13 mouse cellular contexts compared by ENCODE assay signal in genomic region chr9:27521181-27521580, GRCm38 (mm10).
DNase-seq lines count a peak whose midpoint lies in the region; ATAC-seq lines count a peak whose summit lies in the region.
"Had no signal": no experiment of that assay in that cellular context is flagged by ENCODE, and none has a peak within 500 bp of the region (broad histone marks: within the 10 kb centered on the region; RNA-seq: fewer than 3 reads in every experiment).

No protein-coding gene starts in this region.

- DNase-seq in adrenal gland, postnatal 25 days, result peak; percentile 3
- no peak for DNase-seq in adrenal gland, adult 2 months
- peak; percentile 2 to 8 for DNase-seq in heart, postnatal 14 days
- no peak for DNase-seq in heart, postnatal 36 days
- peak; percentile 40 for DNase-seq in NIH3T3 (ENCODE audit: low read depth)
- DNase-seq in lung, postnatal 10 days, result peak; percentile 30
- no peak for DNase-seq in natural killer cell, adult 2 months (ENCODE audit: low spot score in 2 of 2)
- DNase-seq: cerebellum, adult 11-12 months; kidney, adult 11 months; liver; thymus, adult 2 months; thymus, postnatal 4 days had no signal

- ATAC-seq in erythroblast, adult 5-6 weeks (replicated peaks; ENCODE audit: low FRiP score, poor library complexity, severe bottlenecking), result no peak

- intact Hi-C loops in heart, postnatal 14 days (cut with DNase I), result no loop called here
- intact Hi-C loops in heart, postnatal 36 days (cut with DNase I), result no loop called here

Comparison
In these comparisons a context has a peak if more than half of its experiments do, and no peak if none do; other contexts are left out.
1. DNase-seq: peak in adrenal gland, postnatal 25 days (single experiment), heart, postnatal 14 days (2 of 2), NIH3T3 (single experiment) and lung, postnatal 10 days (single experiment); none in adrenal gland, adult 2 months (single experiment), heart, postnatal 36 days (0 of 2) and natural killer cell, adult 2 months (0 of 2).